In genomic region chr14:15333130-15333529, GRCm38 (mm10) we compare ENCODE assay signal across 24 mouse cellular contexts.
"Had no signal": no experiment of that assay in that cellular context is flagged by ENCODE, and none has a peak within 500 bp of the region (broad histone marks: within the 10 kb centered on the region; RNA-seq: fewer than 3 reads in every experiment).

No protein-coding gene starts in this region.

- H3K9me3 ChIP-seq: forebrain, embryonic 15.5 days; heart, embryonic 13.5 days; heart, embryonic 15.5 days; hindbrain, embryonic 13.5 days; hindbrain, embryonic 15.5 days; limb, embryonic 10.5 days; limb, embryonic 12.5 days had no signal

- H3K4me2 ChIP-seq: forebrain, embryonic 15.5 days; heart, embryonic 11.5 days; heart, embryonic 13.5 days; heart, embryonic 15.5 days; hindbrain, embryonic 13.5 days; hindbrain, embryonic 15.5 days; limb, embryonic 12.5 days; liver, embryonic 11.5 days had no signal

- H3K4me1 ChIP-seq: forebrain, embryonic 15.5 days; heart, embryonic 15.5 days; hindbrain, embryonic 13.5 days; hindbrain, embryonic 15.5 days; limb, embryonic 10.5 days; limb, embryonic 12.5 days had no signal

- H3K27ac ChIP-seq: forebrain, embryonic 15.5 days; heart, adult 2 months; heart, embryonic 13.5 days; heart, embryonic 15.5 days; hindbrain, embryonic 13.5 days; hindbrain, embryonic 15.5 days; hindbrain, postnatal 0 days; layer of hippocampus, adult 2 months; left cerebral cortex, adult 2 months; limb, embryonic 10.5 days; limb, embryonic 12.5 days had no signal

- ATAC-seq: forebrain, embryonic 15.5 days; forebrain, postnatal 0 days; hindbrain, postnatal 0 days had no signal

- DNase-seq: forebrain, postnatal 0 days; gastrocnemius, postnatal 14 days; gastrocnemius, postnatal 36 days; heart, adult 11 months; heart, adult 2 months; heart, postnatal 14 days; heart, postnatal 36 days; kidney, adult 2 months; kidney, postnatal 10 days; kidney, postnatal 25 days; kidney, postnatal 4 days; liver had no signal

- H3K4me3 ChIP-seq: forebrain, embryonic 15.5 days; heart, adult 2 months; heart, embryonic 13.5 days; heart, embryonic 15.5 days; hindbrain, embryonic 13.5 days; hindbrain, embryonic 15.5 days; layer of hippocampus, adult 2 months; left cerebral cortex, adult 2 months; limb, embryonic 10.5 days; limb, embryonic 12.5 days had no signal

- H3K36me3 ChIP-seq: forebrain, embryonic 15.5 days; heart, embryonic 13.5 days; heart, embryonic 15.5 days; hindbrain, embryonic 13.5 days; hindbrain, embryonic 15.5 days; limb, embryonic 10.5 days; limb, embryonic 12.5 days had no signal

- H3K27me3 ChIP-seq: forebrain, embryonic 15.5 days; heart, embryonic 13.5 days; heart, embryonic 15.5 days; hindbrain, embryonic 13.5 days; hindbrain, embryonic 15.5 days; limb, embryonic 12.5 days had no signal

- H3K9ac ChIP-seq: forebrain, embryonic 15.5 days; forebrain, postnatal 0 days; heart, embryonic 13.5 days; heart, embryonic 15.5 days; hindbrain, embryonic 13.5 days; hindbrain, embryonic 15.5 days; limb, embryonic 12.5 days had no signal
